Mouse (Mus musculus) testis, adult 2 months (tissue): ENCODE measurements around the gene Kank1. TPM values are rescaled to one million over a fixed set of nuclear protein-coding genes. Genes with fewer than 3 reads are reported as not detected.

Source experiments
- H3K27ac ChIP-seq: fragments of 200-500 bp; 2 replicates; pipeline ENCODE4 v1.5.1; 2012; ENCODE audit warnings: low read depth, low read length; ENCODE audit not compliant: control insufficient read depth, insufficient read depth
- H3K27me3 ChIP-seq: fragments of 200-500 bp; 2 replicates; pipeline ENCODE4 v1.6.1; 2012; ENCODE audit warnings: mild to moderate bottlenecking, low read length, moderate library complexity; ENCODE audit not compliant: control insufficient read depth, insufficient read depth
- H3K36me3 ChIP-seq: fragments of 200-500 bp; 2 replicates; pipeline ENCODE4 v1.6.1; 2012; ENCODE audit warnings: mild to moderate bottlenecking, low read length; ENCODE audit not compliant: control insufficient read depth, insufficient read depth
- H3K4me1 ChIP-seq: fragments of 200-500 bp; 2 replicates; pipeline ENCODE4 v1.6.1; 2012; ENCODE audit warnings: low read length; ENCODE audit not compliant: control insufficient read depth, insufficient read depth
- H3K4me3 ChIP-seq: fragments of 200-500 bp; 2 replicates; pipeline ENCODE4 v1.5.1; 2012; ENCODE audit warnings: low read depth, mild to moderate bottlenecking, low read length, moderate library complexity, mixed read lengths; ENCODE audit not compliant: control insufficient read depth
- CTCF ChIP-seq: fragments of 200-500 bp; IDR thresholded peaks from 2 replicates; pipeline ENCODE4 v1.5.1; 2012; ENCODE audit warnings: low read depth, mild to moderate bottlenecking, inconsistent platforms, low read length, moderate library complexity; ENCODE audit not compliant: control insufficient read depth, insufficient read depth, insufficient replicate concordance
- POLR2A ChIP-seq: fragments of 200-500 bp; IDR thresholded peaks from 2 replicates; pipeline ENCODE4 v1.6.1; 2012; ENCODE audit warnings: low read depth, mild to moderate bottlenecking, inconsistent platforms, low read length, moderate library complexity; ENCODE audit not compliant: control insufficient read depth
- polyA plus RNA-seq: library from polyadenylated mRNA; depleted of rRNA; stranded (reverse); fragments of >200 nt; gene quantifications from 2 replicates; pipeline ENCODE4 v1.2.3, GENCODE M21; 2012

Gene Kank1
- polyA plus RNA-seq, 1 experiment, result 11.0 TPM

DNA sequence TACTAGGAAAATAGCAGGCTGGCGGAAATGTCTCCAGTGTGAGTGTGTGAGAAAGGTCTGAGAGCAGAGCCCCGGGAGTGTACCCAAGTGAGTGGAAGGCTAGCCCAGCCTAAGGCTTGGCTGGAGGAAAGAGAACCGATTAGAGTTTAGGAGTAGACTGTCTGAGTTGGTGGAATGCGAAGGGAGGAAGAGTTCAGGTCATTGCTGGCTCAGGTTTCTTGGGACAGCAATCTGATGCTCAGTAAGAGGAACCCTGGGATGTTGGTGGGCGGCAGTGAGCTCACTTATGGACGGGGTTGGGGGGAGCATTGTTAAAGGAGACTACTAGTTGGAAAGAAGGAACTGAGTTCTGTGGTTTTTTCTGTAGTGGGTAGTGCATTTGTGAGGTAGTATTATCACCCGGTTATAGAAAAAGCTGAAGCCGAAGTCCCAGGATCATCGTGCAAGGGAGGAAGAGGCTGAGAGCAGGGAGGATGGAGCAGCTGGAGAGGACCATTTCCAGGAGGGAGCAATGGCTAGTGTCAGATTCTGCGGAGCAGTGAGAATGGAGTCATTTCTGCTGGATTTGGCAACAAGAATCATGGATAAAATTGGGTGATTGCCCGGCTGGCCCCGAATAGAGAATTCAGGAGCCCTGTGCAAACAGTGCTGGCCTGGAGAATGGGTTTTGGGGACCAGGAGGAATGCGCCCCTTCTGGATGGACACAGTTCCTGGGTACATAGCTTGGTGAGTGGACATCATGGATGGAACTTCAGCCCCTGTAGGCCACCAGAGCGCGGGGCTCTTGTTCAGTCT, 40.0 kb downstream of the Kank1 start:
- Histone ChIP-seq H3K27me3 (no peaks in the 10 kb centered on the region), H3K4me3 (no peak overlapping the region), H3K27ac (no peak overlapping the region), H3K4me1 (no peaks in the 10 kb centered on the region; the same call in none of the 2 replicates), H3K36me3 (no peaks in the 10 kb centered on the region)
- TF ChIP-seq CTCF (no peak), POLR2A (no peak)

DNA sequence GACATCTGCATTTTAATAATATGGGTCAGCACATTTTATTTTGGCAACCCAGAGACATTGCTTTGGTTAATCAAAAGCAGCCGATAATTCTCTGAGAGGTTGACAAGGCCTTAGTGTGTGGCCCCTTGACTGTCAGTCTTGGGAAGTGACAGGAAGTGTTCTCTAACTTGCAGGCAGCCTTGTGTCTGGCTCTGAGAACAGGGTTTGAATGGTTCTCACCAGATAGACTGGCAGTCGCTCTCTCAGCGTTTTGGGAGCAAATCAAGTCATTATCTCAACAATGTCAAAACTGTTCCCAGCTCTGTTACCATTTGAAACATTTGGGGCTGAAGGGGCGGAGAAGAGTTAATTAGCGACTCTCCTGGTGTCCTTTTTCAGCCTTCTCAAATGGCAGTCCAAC, 41.0 kb downstream of the Kank1 start:
- H3K27ac ChIP-seq, result no peak overlapping the region
- TF ChIP-seq POLR2A (no peak), CTCF (no peak)
- no peaks in the 10 kb centered on the region for H3K36me3 ChIP-seq
- no peaks in the 10 kb centered on the region; the same call in none of the 2 replicates for H3K4me1 ChIP-seq
- H3K27me3 ChIP-seq, result no peaks in the 10 kb centered on the region
- no peak overlapping the region for H3K4me3 ChIP-seq

DNA sequence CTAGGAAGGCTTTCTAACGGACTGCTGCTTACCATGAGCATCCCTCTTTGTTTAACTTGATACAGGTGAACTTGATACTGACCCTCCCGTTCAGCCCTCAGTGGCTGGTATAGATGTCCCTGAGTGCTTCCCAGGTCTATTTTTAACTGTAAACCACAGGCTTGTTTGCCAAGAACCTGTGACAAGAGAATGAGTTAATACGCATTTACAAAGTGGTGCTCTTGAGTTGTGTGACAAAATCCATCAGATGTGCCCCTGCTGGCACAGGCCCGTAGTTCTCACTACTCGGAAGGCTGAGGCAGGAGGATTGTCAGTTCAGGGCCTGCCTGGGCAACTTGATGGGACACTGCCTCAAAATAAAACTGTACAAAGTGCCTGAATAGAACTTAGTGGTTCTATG, 42.8 kb downstream of the Kank1 start:
- Histone ChIP-seq H3K36me3 (no peaks in the 10 kb centered on the region), H3K4me3 (no peak overlapping the region), H3K27ac (no peak overlapping the region), H3K4me1 (no peaks in the 10 kb centered on the region; the same call in 1 of the 2 replicates), H3K27me3 (no peaks in the 10 kb centered on the region)
- TF ChIP-seq POLR2A, result no peak
- no peak for TF ChIP-seq CTCF

DNA sequence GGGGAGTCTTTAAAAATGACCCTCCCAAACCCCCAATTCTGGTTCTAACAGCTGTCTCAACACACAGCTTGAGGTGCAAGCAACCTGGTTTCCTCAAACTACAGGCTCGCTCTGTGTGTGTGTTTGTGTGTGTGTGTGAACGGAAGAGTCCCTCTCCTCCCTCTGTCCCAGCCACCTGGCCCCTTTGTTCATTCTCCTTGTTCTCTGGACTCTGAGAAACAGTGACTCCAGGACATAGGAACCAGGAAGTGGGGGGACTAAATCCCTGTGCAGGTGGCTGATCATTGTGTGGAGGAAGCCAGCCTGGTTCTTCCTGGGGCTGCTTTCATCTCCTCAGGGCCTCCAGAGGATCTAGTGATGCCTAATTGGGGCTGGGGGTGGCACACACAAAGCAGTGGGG, 46.9 kb downstream of the Kank1 start:
- H3K27me3 ChIP-seq, result no peaks in the 10 kb centered on the region
- no peak overlapping the region for H3K27ac ChIP-seq
- H3K4me1 ChIP-seq, result no peaks in the 10 kb centered on the region
- H3K36me3 ChIP-seq, result no peaks in the 10 kb centered on the region
- TF ChIP-seq POLR2A, result no peak
- TF ChIP-seq CTCF, result no peak
- H3K4me3 ChIP-seq, result no peak overlapping the region

DNA sequence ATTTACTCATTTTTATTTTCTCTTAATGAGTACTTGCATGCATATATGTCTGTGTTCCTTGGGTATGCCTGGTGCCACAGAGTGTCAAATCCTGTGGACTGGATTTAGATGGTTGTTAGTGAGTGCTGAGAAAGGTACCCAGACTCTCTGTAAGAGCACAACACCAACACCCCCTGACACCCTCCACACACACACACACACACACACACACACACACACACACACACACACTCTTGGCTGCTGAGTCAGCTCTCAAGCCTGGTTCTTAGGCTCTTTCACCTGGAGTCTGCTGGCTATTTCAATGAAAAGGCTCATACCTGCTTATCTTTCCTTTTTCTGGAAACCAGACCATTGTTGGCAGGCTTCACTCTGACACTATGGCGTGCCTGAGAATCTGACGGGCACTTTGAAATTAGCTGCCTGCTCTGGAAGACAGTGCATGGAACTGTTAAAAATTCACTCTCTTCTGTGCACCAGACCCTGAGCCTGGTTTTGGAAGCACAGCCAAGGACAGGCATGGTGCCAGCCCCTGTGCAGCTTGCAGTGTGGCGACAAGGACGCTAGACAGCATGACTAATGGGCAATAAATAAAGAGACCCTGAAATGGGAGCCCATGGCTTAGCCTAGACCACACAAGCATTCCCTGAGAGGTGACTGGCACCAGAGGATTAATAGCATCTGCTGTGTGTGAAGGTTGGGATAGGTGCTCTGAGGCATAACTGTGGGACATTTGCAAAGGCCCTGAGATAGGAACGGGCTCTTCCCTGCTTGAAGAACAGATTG, 49.2 kb downstream of the Kank1 start:
- Histone ChIP-seq H3K36me3 (no peaks in the 10 kb centered on the region), H3K4me1 (no peaks in the 10 kb centered on the region), H3K27me3 (no peaks in the 10 kb centered on the region), H3K4me3 (no peak overlapping the region), H3K27ac (no peak overlapping the region)
- no peak for TF ChIP-seq POLR2A
- TF ChIP-seq CTCF, result no peak

DNA sequence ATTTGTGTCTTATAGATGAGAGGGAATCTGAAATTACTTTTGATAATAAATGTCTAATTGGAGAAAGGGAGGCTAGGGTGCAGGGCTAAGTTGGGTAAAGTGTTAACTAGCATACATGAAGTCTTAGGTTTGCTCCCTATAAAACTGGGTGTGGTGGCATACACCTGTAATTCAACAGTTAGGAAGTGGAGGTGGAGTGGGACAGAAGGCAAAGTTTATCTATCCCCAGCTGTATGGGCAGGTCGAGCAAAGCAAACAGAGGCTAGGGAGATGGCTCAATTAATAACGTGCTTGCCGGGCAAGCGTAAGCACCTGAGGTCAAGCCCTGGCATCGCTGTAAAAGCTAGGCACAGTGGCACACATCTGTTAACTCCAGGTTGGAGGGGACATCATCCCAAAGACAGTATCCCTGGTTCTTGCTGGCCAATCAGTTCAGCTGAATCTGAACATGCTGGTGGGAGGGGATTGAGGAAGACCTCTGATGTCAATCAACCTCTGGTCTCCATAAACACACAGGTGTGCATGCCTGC, 54.3 kb downstream of the Kank1 start:
- no peaks in the 10 kb centered on the region for H3K27me3 ChIP-seq
- no peaks in the 10 kb centered on the region for H3K36me3 ChIP-seq
- TF ChIP-seq CTCF (no peak), POLR2A (no peak)

DNA sequence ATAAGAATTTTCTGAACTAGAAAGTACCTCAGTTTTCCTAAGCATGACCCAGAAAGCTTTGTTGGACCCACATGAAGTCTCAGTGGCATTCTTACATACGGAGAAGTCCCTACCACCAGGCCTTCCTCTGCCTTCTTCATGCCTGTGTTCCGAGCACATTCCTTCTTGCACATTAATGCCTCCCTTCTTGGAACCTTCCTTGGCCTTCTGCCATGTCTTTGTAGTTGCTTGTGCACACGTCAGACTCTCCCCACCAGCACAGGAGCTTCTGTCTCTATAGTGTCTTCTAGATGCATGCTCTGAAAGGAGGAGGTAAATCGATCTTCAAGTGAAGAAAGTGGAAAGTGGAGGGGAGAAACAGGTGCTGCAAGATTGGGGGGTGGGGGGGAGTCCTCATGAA, 58.4 kb downstream of the Kank1 start:
- no peak for TF ChIP-seq CTCF
- no peak for TF ChIP-seq POLR2A
- no peaks in the 10 kb centered on the region for H3K4me1 ChIP-seq
- no peak overlapping the region for H3K4me3 ChIP-seq
- no peaks in the 10 kb centered on the region for H3K36me3 ChIP-seq
- H3K27ac ChIP-seq, result no peak overlapping the region
- no peaks in the 10 kb centered on the region for H3K27me3 ChIP-seq

More for the DNA sequence above, 54.3 kb downstream of the Kank1 start:
- H3K4me3 ChIP-seq, result no peak overlapping the region
- no peaks in the 10 kb centered on the region for H3K4me1 ChIP-seq
- H3K27ac ChIP-seq, result no peak overlapping the region
